Mouse (Mus musculus) MEL (cell line): ENCODE measurements around the gene Ptprq.

Experiments used
- BHLHE40 ChIP-seq: IDR thresholded peaks from 2 replicates; pipeline ENCODE4 v1.6.1; 2012; ENCODE audit warnings: low read depth, mild to moderate bottlenecking, inconsistent platforms, low read length, improper control_type of control experiment, borderline replicate concordance
- CTCF ChIP-seq, 3 experiments: IDR thresholded peaks in 2 of 3; conservative IDR thresholded peaks in 1 of 3; 2 replicates each; pipeline ENCODE4 v1.5.1; 2011 to 2012; ENCODE audit warnings: low read length in 3 of 3, low read depth in 2 of 3, mild to moderate bottlenecking in 2 of 3, improper control_type of control experiment in 1 of 3, inconsistent platforms in 1 of 3, mixed read lengths in 1 of 3, moderate library complexity in 1 of 3; ENCODE audit not compliant: control insufficient read depth in 1 of 3, insufficient read depth in 1 of 3, poor library complexity in 1 of 3, severe bottlenecking in 1 of 3
- EP300 ChIP-seq, 2 experiments: IDR thresholded peaks; 2 replicates each; pipeline ENCODE4 v1.6.1; 2011; ENCODE audit warnings: improper control_type of control experiment in 2 of 2, low read length in 2 of 2, low read depth in 1 of 2, mild to moderate bottlenecking in 1 of 2
- MAX ChIP-seq: IDR thresholded peaks from 2 replicates; pipeline ENCODE4 v1.6.1; 2011; ENCODE audit warnings: low read length, improper control_type of control experiment
- NELFE ChIP-seq: IDR thresholded peaks from 2 replicates; pipeline ENCODE4 v1.6.1; 2011; ENCODE audit warnings: low read depth, low read length, improper control_type of control experiment
- NRF1 ChIP-seq: IDR thresholded peaks from 2 replicates; pipeline ENCODE4 v1.6.1; 2014; ENCODE audit warnings: low read depth, mild to moderate bottlenecking, inconsistent platforms, low read length, improper control_type of control experiment, moderate library complexity; ENCODE audit not compliant: poor library complexity, insufficient read depth, severe bottlenecking
- POLR2A ChIP-seq, 2 experiments: IDR thresholded peaks; 2 replicates each; pipeline ENCODE4 v1.6.1; 2011 to 2012; ENCODE audit warnings: low read length in 2 of 2, mild to moderate bottlenecking in 2 of 2, control low read depth in 1 of 2, improper control_type of control experiment in 1 of 2, low read depth in 1 of 2, moderate library complexity in 1 of 2; ENCODE audit not compliant: control insufficient read depth in 1 of 2, insufficient read depth in 1 of 2, poor library complexity in 1 of 2
- POLR2AphosphoS2 ChIP-seq: IDR thresholded peaks from 2 replicates; pipeline ENCODE4 v1.6.1; 2011; ENCODE audit warnings: low read length, improper control_type of control experiment
- RAD21 ChIP-seq: IDR thresholded peaks from 2 replicates; pipeline ENCODE4 v1.6.1; 2011; ENCODE audit warnings: mild to moderate bottlenecking, low read depth, low read length, improper control_type of control experiment
- TAL1 ChIP-seq: IDR thresholded peaks from 2 replicates; pipeline ENCODE4 v1.6.1; 2012; ENCODE audit warnings: mild to moderate bottlenecking, inconsistent platforms, low read length, moderate library complexity, mixed read lengths
- UBTF ChIP-seq: IDR thresholded peaks from 2 replicates; pipeline ENCODE4 v1.6.1; 2012; ENCODE audit warnings: low read depth, mild to moderate bottlenecking, inconsistent platforms, low read length, improper control_type of control experiment, moderate library complexity, borderline replicate concordance; ENCODE audit not compliant: insufficient read depth
- USF1 ChIP-seq: IDR thresholded peaks from 2 replicates; pipeline ENCODE4 v1.6.1; 2014; ENCODE audit warnings: low read depth, mild to moderate bottlenecking, inconsistent platforms, low read length, improper control_type of control experiment, moderate library complexity

GRCm38 (mm10) chr10:107661970-107662369 is 57.9 kb downstream of the Ptprq start:
- TF ChIP-seq RAD21 (no peak), USF1 (no peak), POLR2A (IDR thresholded peaks at IDR 0.05; ENCODE audit: control insufficient read depth in 1 of 2, insufficient read depth in 1 of 2, low read depth in 1 of 2, low read length in 2 of 2, poor library complexity in 1 of 2) (no peak), CTCF (IDR thresholded peaks at IDR 0.05 in 2 of 3, conservative IDR thresholded peaks at IDR 0.05 in 1 of 3; ENCODE audit: control insufficient read depth in 1 of 3, insufficient read depth in 1 of 3, low read depth in 2 of 3, low read length in 3 of 3, poor library complexity in 1 of 3, severe bottlenecking in 1 of 3) (no peak), MAX (no peak), EP300 (IDR thresholded peaks at IDR 0.05; ENCODE audit: low read depth in 1 of 2, low read length in 2 of 2) (no peak), TAL1 (no peak), UBTF (no peak), BHLHE40 (no peak), POLR2AphosphoS2 (no peak), NRF1 (no peak), NELFE (no peak)
